Mouse (Mus musculus) gastrocnemius, adult 2 months (tissue): Measurements from ENCODE around the gene Fcgr2b. TPM values are rescaled to one million over a fixed set of nuclear protein-coding genes. Genes with fewer than 3 reads are reported as not detected.
"Not testable (repeated sequence)": the region's sequence is repeated elsewhere in the genome, so short reads cannot be mapped to it uniquely, and the experiment has no call there.

Experiments
- DNase-seq: peaks from one replicate; pipeline ENCODE4 v3.0.0; 2022
- H3K27ac ChIP-seq: fragments of 200-600 bp; 2 replicates; pipeline ENCODE4 v1.8.1; 2022; ENCODE audit warnings: mild to moderate bottlenecking
- H3K4me3 ChIP-seq: fragments of 200-600 bp; 2 replicates; pipeline ENCODE4 v1.8.1; 2022; ENCODE audit warnings: mild to moderate bottlenecking, moderate library complexity
- CTCF ChIP-seq: fragments of 200-600 bp; IDR thresholded peaks from 2 replicates; pipeline ENCODE4 v1.8.1; 2022; ENCODE audit warnings: antibody characterized with exemption, mild to moderate bottlenecking, moderate library complexity
- intact Hi-C: fragments of 180-260 bp; cut with DNase I; formaldehyde crosslinking; loops from one replicate; pipeline ENCODE4 v1.15.1; 2025
- total RNA-seq, 2 experiments: library from RNA; stranded (reverse); gene quantifications; 2 replicates each; pipeline ENCODE4 v1.2.3; 2021

The Fcgr2b gene
- total RNA-seq, 2 experiments from 2014 or later = 2.2 to 4.1 TPM

DNA sequence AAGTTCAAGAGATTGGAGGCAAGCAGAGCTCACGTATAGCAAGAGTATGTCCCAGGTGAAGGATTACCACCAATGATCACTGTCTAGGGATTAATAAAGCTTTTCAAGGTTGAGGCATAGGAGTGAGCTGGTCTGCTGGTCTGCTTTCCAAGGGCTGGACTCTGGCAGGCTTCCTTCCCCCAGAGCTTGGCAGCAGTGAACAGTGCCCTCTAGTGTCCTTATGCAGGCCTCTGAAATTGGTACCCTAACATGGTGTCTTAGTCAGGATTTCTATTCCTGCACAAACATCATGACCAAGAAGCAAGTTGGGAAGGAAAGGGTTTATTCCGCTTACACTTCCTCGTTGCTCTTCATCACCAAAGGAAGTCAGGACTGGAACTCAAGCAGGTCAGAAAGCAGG, 20.4 kb upstream of the Fcgr2b start:
- intact Hi-C loops = loop anchor here (2.0 kb wide), 1 partner anchor 96 kb away; no protein-coding TSS in a partner anchor
- peak; percentile 70 for DNase-seq
- H3K27ac ChIP-seq = no peak overlapping the region
- peak; percentile 85 for TF ChIP-seq CTCF
- no peak overlapping the region for H3K4me3 ChIP-seq

DNA sequence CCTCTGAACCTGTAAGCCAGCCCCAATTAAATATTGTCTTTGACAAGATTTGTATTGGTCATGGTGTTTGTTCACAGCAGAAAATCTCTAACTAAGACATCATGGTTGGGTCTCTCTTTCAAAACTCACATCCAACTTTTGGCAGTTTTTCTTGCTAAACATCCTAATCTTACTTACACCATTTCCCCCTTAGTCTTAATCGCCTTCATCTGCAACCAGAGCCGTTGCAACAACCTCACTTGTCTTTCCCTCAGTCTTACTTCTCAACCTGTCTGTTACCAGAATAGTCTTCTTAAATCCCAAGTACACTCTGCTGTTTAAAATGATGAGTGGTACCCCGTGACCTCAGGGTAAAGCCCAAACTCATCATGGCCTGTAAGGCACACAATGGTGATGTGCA, 19.7 kb upstream of the Fcgr2b start:
- no peak for DNase-seq
- H3K27ac ChIP-seq = no peak overlapping the region
- no peak overlapping the region for H3K4me3 ChIP-seq
- TF ChIP-seq CTCF = no peak
- intact Hi-C loops = loop anchor here (2.0 kb wide), 1 partner anchor 95 kb away; no protein-coding TSS in a partner anchor

DNA sequence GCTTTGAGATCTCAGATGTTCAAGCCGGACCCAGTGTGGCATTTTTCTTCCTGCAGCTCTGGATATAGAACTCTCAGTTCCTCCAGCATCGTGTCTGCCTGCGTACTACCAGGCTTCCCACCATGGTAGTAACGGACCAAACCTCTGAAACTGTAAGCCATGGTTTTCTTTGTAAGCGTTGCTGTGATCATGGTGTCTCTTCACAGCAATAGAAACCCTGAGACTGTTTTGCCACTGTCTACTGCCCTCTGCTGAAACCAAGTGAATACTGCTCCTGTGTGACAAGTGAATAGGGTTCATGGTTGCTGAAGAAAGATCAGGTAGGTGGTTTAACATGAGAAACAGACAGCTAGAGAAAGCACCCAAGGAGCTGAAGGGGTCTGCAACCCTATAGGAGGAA, 16.2 kb upstream of the Fcgr2b start:
- no peak overlapping the region for H3K4me3 ChIP-seq
- DNase-seq = no peak
- intact Hi-C loops = no loop called here
- peak; percentile 42 for TF ChIP-seq CTCF
- H3K27ac ChIP-seq = no peak overlapping the region

DNA sequence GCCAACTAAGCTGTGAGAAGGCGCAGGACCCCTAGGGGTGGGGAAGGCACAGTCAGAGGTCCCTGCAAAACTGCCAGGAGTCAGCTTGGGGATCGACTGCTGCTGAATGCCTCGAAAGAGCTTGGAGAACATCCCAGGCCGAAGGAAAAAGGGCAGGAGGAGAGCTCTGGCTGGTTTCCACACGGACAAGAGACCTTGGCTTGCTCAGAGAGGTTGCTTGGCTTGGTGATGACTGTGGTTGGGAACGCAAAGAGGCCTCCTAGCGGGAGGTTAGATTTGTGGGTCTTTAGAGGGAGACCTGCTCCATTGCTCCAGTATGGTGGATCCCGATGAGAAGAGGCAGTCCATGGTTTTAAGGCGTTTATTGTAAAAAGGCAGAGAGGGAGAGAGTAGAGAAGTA, 13.3 kb upstream of the Fcgr2b start:
- Histone ChIP-seq H3K4me3 (no peak overlapping the region), H3K27ac (no peak overlapping the region)
- DNase-seq = no peak
- intact Hi-C loops = no loop called here
- no peak for TF ChIP-seq CTCF

DNA sequence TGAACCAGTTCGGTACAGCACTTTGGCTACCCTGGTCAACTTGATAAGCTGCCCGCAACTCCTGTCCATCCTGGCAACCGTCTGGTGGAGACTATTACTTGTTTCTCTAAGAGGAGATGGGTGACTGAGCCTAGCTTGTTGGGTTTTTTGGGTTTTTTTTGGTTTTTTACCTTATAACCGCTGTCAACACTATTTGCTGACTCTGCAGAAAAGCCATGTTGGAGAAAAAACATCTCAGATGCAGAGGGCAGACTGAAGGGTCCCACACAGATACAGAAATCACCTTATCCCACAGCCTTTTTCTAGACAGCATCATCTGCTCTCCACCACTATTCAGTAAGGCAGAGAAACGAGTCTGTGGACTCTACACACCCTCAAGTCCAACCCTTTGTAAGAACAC, 9.5 kb upstream of the Fcgr2b start:
- TF ChIP-seq CTCF = no peak
- DNase-seq = no peak
- intact Hi-C loops = no loop called here
- H3K27ac ChIP-seq = no peak overlapping the region
- H3K4me3 ChIP-seq = no peak overlapping the region

DNA sequence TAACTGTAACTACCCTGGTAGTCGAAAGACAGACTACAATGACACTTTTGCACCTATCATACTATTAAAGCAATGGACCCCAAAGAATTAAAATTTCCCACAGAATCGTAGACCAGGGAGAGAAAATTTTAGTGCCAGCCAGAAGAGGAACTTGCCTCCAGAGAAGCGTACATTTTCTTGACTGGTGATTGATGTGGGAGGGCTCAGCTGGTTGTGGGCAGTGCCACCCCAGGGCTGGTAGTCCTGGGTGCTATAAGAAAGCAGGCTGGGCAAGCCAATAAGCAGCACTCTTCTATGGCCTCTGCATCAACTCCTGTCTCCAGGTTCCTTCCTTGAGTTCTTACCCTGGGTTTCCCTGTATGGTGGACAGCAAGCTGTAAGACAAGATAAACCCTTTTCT, 8.7 kb upstream of the Fcgr2b start:
- no peak for DNase-seq
- H3K4me3 ChIP-seq = no peak overlapping the region
- intact Hi-C loops = no loop called here
- no peak for TF ChIP-seq CTCF
- H3K27ac ChIP-seq = no peak overlapping the region

DNA sequence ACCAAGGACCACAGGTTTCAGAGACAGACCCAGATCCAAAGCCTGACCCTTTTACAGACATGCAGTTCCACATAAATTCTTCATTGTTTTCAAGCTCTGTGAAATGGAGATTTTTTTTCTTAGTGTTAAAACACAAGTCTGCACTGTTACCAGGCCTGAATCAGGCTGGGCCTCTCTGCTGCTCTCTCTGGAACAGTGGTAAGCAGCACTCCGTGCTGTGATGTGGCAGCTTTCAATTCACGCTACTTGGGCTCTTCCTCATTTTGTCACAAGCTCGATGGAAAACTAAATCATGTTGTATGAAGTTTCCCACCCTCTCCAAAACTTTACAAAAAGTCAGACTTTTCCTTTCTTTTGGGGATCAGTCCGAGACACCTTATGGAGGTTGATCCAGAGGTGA, 6.7 kb upstream of the Fcgr2b start:
- DNase-seq = no peak
- TF ChIP-seq CTCF = no peak

DNA sequence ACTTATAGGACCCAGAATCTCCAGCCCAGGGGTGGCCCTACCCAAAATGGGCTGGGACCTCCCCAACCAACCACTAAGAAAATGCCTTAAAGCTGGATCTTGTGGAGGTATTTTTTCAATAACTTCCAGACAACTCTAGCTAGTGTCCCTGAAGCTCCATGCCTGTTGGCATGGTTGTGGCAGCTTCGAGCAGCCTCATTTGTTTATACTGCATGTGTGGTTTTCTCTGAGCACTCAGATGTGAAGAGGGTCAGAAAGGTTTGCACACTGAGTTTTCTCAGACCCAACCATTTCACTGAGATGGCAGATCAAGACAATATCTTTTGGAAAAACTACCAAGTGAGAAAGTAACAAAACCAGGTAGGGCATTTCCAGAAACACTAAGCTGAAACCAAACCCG, 6.0 kb upstream of the Fcgr2b start:
- intact Hi-C loops = no loop called here
- no peak for TF ChIP-seq CTCF
- no peak for DNase-seq
- no peak overlapping the region for H3K4me3 ChIP-seq
- no peak overlapping the region for H3K27ac ChIP-seq

More for the DNA sequence above, 6.7 kb upstream of the Fcgr2b start:
- Histone ChIP-seq H3K4me3 (no peak overlapping the region), H3K27ac (no peak overlapping the region)
- intact Hi-C loops = no loop called here

DNA sequence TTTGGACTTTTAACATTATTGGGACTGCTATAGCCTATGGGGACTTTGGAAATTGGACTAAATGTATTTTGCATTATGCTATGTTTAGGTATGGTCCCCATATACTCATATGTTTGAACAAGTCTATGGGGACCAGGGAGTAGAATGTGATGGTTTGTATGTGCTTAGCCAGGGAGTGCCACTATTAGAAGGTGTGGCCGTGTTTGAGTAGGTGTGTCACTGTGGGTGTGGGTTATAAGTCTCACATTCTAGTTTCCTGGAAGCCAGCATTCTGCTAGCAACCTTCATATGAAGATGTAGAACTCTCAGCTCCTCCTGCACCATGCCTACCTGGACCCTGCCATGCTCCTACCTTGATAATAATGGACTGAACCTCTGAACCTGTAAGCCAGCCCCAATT, 5.3 kb upstream of the Fcgr2b start:
- H3K4me3 ChIP-seq, H3K27ac ChIP-seq, DNase-seq, intact Hi-C loops: not testable (repeated sequence)

DNA sequence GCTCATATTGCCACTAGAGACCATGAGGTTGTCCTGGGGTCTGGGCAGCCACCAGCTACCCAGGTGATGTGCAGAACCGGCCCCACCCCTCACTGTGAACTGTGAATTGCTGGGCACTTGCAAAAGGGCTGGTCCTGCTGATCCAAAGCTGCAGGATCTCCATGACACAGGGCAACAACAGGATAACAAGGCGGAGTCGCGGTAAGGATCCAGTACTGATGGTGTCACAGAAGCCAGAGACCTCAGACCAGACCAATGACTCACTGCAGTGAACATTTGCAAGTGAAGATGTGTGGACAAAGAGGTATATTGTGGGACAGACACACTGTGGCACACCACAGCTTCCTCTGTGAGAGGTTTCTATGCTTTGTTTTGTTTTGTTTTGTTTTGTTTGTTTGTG, 2.3 kb upstream of the Fcgr2b start:
- intact Hi-C loops = no loop called here
- H3K4me3 ChIP-seq = no peak overlapping the region
- no peak for DNase-seq
- H3K27ac ChIP-seq = no peak overlapping the region
- no peak for TF ChIP-seq CTCF

DNA sequence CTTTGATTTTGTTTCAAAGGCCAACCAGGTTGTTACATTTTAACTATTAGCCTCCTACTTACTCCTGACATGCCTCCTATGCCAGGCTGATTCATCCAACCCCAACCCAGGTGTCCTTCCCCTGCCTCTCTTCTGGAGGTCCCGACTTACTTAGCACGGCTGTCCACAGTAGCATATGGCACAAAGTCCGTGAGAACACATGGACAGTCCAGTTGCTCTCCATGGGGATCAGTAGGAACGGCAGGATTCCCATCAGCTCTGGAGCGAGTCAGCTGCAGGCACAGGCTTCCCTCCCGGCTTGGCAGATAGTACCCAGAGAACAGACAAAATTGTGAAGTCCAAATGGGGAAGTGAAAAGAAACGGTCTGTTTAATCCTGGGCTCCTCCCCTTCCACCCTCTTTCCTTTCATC, 591 bp downstream of the Fcgr2b start:
- Histone ChIP-seq H3K27ac (peak overlapping the region; percentile 32), H3K4me3 (peak overlapping the region; percentile 41)
- no peak for TF ChIP-seq CTCF
- peak; percentile 27 for DNase-seq
- intact Hi-C loops = no loop called here

DNA sequence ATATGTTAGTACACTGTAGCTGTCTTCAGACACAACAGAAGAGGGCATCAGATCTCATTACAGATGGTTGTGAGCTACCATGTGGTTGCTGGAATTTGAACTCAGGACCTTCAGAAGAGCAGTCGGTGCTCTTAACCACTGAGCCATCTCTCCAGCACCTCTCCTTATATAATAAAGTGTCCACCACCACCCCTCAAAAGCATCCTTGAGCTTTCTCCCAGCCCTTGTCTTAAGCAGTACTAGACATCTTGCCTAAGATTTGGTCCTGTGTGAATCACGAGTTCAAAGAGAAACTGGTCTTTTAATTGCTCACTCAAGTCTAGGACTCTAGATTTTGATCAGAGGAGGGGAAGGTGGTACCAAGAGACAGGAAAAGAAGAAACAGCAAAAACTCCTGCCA, 997 bp downstream of the Fcgr2b start:
- DNase-seq, intact Hi-C loops: not testable (repeated sequence)
- Histone ChIP-seq H3K4me3 (peak overlapping the region; percentile 41), H3K27ac (peak overlapping the region; percentile 32)

DNA sequence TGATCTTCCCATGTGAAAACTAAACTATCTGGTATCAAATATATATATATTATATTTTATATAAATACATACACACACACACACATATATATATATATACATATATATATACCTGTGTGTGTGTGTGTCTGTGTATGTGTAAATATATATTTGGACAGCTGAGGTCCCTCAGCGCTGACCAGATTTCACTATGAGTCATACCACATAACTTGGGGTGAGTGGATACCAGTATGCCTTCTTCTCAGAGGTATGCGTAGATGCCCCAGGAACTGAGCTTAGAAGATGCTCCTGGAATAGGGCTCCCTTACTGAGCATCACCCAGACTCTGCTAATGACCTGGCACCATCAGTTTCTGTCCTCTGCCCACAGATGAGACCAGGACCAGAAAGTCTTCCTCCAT, 1.6 kb downstream of the Fcgr2b start:
- DNase-seq = no peak
- Histone ChIP-seq H3K4me3 (peak overlapping the region; percentile 41), H3K27ac (no peak overlapping the region)
- TF ChIP-seq CTCF = no peak
- intact Hi-C loops = no loop called here

DNA sequence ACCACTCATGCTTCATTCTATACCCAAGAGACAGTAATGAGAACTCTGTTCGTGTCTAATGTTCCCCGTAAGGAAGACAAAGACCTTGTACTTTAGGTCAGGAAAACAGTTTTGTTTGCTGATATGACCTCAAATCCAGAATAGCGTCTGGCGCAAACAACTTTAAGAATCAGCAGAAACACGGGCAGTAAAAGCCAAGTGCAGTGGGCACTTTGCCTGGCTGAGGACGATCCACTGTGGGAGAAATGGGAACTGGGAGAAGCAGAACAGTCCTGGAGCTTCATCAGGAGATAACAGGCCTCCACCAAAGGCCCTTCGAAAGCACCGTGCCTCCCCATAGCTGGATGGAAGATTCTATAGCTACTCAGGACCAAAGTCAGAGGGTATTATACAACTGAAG, 2.2 kb downstream of the Fcgr2b start:
- intact Hi-C loops = no loop called here
- H3K27ac ChIP-seq = no peak overlapping the region
- no peak for DNase-seq
- TF ChIP-seq CTCF = no peak
- H3K4me3 ChIP-seq = 0 out of 2 replicates have a peak overlapping the region, but pooled peaks have one; percentile 3

DNA sequence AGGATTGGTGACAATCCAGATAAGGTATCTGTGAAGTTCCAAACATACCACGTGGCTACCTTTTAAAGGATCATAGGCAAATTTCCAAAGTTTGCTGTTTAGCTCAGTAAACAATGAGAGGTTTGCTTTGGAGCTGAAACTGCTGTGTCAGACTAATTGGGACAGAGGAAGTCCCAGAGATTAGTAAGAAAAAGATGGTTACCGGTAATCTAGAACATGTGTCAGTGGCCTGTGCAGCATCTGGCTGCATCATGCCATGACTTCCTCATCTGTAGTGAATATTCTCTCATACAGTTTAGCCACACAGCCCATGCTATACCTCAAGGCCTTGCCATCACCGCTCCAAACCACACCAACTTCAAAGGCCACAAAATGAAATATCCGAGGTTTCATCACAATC, 3.4 kb downstream of the Fcgr2b start:
- peak overlapping the region; percentile 7; the same call in 1 of the 2 replicates for H3K4me3 ChIP-seq
- intact Hi-C loops = no loop called here
- H3K27ac ChIP-seq = no peak overlapping the region
- no peak for DNase-seq
- no peak for TF ChIP-seq CTCF
